Mouse (Mus musculus): ENCODE results near the gene Slc16a6. TPM values are rescaled to one million over a fixed set of nuclear protein-coding genes. Genes with fewer than 3 reads are reported as not detected.

Slc16a6 gene
- polyA plus RNA-seq, 1 experiment from 2014 or later: 11.8 TPM

GRCm38 (mm10) chr11:109491844-109492243 is 18.4 kb upstream of the Slc16a6 start:
- no peak overlapping the region for H3K4me3 ChIP-seq (ENCODE audit: low read length)
- no peak overlapping the region for H3K27ac ChIP-seq (ENCODE audit: low read depth, low read length)
- H3K9ac ChIP-seq (ENCODE audit: low read depth, low read length): no peak overlapping the region
- H3K36me3 ChIP-seq (ENCODE audit: control insufficient read depth, insufficient read depth, low read length): no peaks in the 10 kb centered on the region
- peaks cover 17% of the 10 kb centered on the region for H3K4me1 ChIP-seq (ENCODE audit: control insufficient read depth, insufficient read depth, low read length)
- no peak for ATAC-seq (ENCODE audit: low FRiP score, low TSS enrichment)
- 84% methylated on average over 4 of the region's 4 CpGs for WGBS
- no peaks in the 10 kb centered on the region for H3K9me3 ChIP-seq (ENCODE audit: control insufficient read depth, low read length)
- no peaks in the 10 kb centered on the region for H3K27me3 ChIP-seq (ENCODE audit: control insufficient read depth, insufficient read depth, low read length)
- H3K4me2 ChIP-seq (replicated peaks; ENCODE audit: low read depth, low read length): no peak overlapping the region

- Histone ChIP-seq H3K4me1 (ENCODE audit: control insufficient read depth, insufficient read depth, low read length) (peaks cover 3% of the 10 kb centered on the region), H3K4me2 (replicated peaks; ENCODE audit: low read depth, low read length) (no peak overlapping the region), H3K9ac (ENCODE audit: low read depth, low read length) (no peak overlapping the region), H3K36me3 (ENCODE audit: control insufficient read depth, insufficient read depth, low read length) (no peaks in the 10 kb centered on the region), H3K9me3 (ENCODE audit: control insufficient read depth, low read length) (no peaks in the 10 kb centered on the region), H3K4me3 (ENCODE audit: low read length) (no peak overlapping the region), H3K27me3 (ENCODE audit: control insufficient read depth, insufficient read depth, low read length) (no peaks in the 10 kb centered on the region), H3K27ac (ENCODE audit: low read depth, low read length) (no peak overlapping the region)
- ATAC-seq (ENCODE audit: low FRiP score, low TSS enrichment): no peak
- 55% methylated on average over 2 of the region's 2 CpGs for WGBS
These were observed 16.4 kb upstream of the Slc16a6 start for GRCm38 (mm10) chr11:109489763-109490162.

- no peaks in the 10 kb centered on the region for H3K4me1 ChIP-seq (ENCODE audit: control insufficient read depth, insufficient read depth, low read length)
- no peak overlapping the region for H3K9ac ChIP-seq (ENCODE audit: low read depth, low read length)
- no peak overlapping the region for H3K4me2 ChIP-seq (replicated peaks; ENCODE audit: low read depth, low read length)
- no peak overlapping the region for H3K27ac ChIP-seq (ENCODE audit: low read depth, low read length)
- H3K27me3 ChIP-seq (ENCODE audit: control insufficient read depth, insufficient read depth, low read length): no peaks in the 10 kb centered on the region
- no peaks in the 10 kb centered on the region for H3K9me3 ChIP-seq (ENCODE audit: control insufficient read depth, low read length)
- no peak for ATAC-seq (ENCODE audit: low FRiP score, low TSS enrichment)
- no peak overlapping the region for H3K4me3 ChIP-seq (ENCODE audit: low read length)
- WGBS: 66% methylated on average over 10 of the region's 10 CpGs
- no peaks in the 10 kb centered on the region for H3K36me3 ChIP-seq (ENCODE audit: control insufficient read depth, insufficient read depth, low read length)
These were observed 14.7 kb upstream of the Slc16a6 start for GRCm38 (mm10) chr11:109487991-109488684.

- 64% methylated on average over 1 of the region's 1 CpGs for WGBS
- no peak overlapping the region for H3K27ac ChIP-seq (ENCODE audit: low read depth, low read length)
- H3K36me3 ChIP-seq (ENCODE audit: control insufficient read depth, insufficient read depth, low read length): no peaks in the 10 kb centered on the region
- no peak for ATAC-seq (ENCODE audit: low FRiP score, low TSS enrichment)
- H3K9me3 ChIP-seq (ENCODE audit: control insufficient read depth, low read length): no peaks in the 10 kb centered on the region
- H3K4me2 ChIP-seq (replicated peaks; ENCODE audit: low read depth, low read length): no peak overlapping the region
- H3K9ac ChIP-seq (ENCODE audit: low read depth, low read length): no peak overlapping the region
- no peak overlapping the region for H3K4me3 ChIP-seq (ENCODE audit: low read length)
- H3K27me3 ChIP-seq (ENCODE audit: control insufficient read depth, insufficient read depth, low read length): no peaks in the 10 kb centered on the region
- no peaks in the 10 kb centered on the region for H3K4me1 ChIP-seq (ENCODE audit: control insufficient read depth, insufficient read depth, low read length)
These were observed 13.7 kb upstream of the Slc16a6 start for GRCm38 (mm10) chr11:109487111-109487510.

- Histone ChIP-seq H3K9ac (ENCODE audit: low read depth, low read length) (no peak overlapping the region), H3K4me3 (ENCODE audit: low read length) (no peak overlapping the region), H3K36me3 (ENCODE audit: control insufficient read depth, insufficient read depth, low read length) (no peaks in the 10 kb centered on the region), H3K4me2 (replicated peaks; ENCODE audit: low read depth, low read length) (no peak overlapping the region), H3K4me1 (ENCODE audit: control insufficient read depth, insufficient read depth, low read length) (no peaks in the 10 kb centered on the region), H3K27ac (ENCODE audit: low read depth, low read length) (no peak overlapping the region), H3K9me3 (ENCODE audit: control insufficient read depth, low read length) (no peaks in the 10 kb centered on the region), H3K27me3 (ENCODE audit: control insufficient read depth, insufficient read depth, low read length) (no peaks in the 10 kb centered on the region)
- WGBS: 58% methylated on average over 15 of the region's 15 CpGs
- no peak for ATAC-seq (ENCODE audit: low FRiP score, low TSS enrichment)
These were observed 12.1 kb upstream of the Slc16a6 start for GRCm38 (mm10) chr11:109485398-109486045.

- Histone ChIP-seq H3K36me3 (ENCODE audit: control insufficient read depth, insufficient read depth, low read length) (no peaks in the 10 kb centered on the region), H3K4me3 (ENCODE audit: low read length) (no peak overlapping the region), H3K9ac (ENCODE audit: low read depth, low read length) (no peak overlapping the region), H3K27ac (ENCODE audit: low read depth, low read length) (no peak overlapping the region), H3K9me3 (ENCODE audit: control insufficient read depth, low read length) (no peaks in the 10 kb centered on the region), H3K27me3 (ENCODE audit: control insufficient read depth, insufficient read depth, low read length) (no peaks in the 10 kb centered on the region; the same call in 1 of the 2 replicates), H3K4me1 (ENCODE audit: control insufficient read depth, insufficient read depth, low read length) (peaks cover 2% of the 10 kb centered on the region; the same call in 1 of the 2 replicates), H3K4me2 (replicated peaks; ENCODE audit: low read depth, low read length) (no peak overlapping the region)
- WGBS: 79% methylated on average over 8 of the region's 8 CpGs
- no peak for ATAC-seq (ENCODE audit: low FRiP score, low TSS enrichment)
These were observed 7.0 kb upstream of the Slc16a6 start for GRCm38 (mm10) chr11:109480440-109480839.

- H3K36me3 ChIP-seq (ENCODE audit: control insufficient read depth, insufficient read depth, low read length): no peaks in the 10 kb centered on the region
- H3K27me3 ChIP-seq (ENCODE audit: control insufficient read depth, insufficient read depth, low read length): no peaks in the 10 kb centered on the region; the same call in 1 of the 2 replicates
- H3K4me2 ChIP-seq (replicated peaks; ENCODE audit: low read depth, low read length): no peak overlapping the region
- no peak overlapping the region for H3K9ac ChIP-seq (ENCODE audit: low read depth, low read length)
- ATAC-seq (ENCODE audit: low FRiP score, low TSS enrichment): no peak
- H3K9me3 ChIP-seq (ENCODE audit: control insufficient read depth, low read length): no peaks in the 10 kb centered on the region
- H3K27ac ChIP-seq (ENCODE audit: low read depth, low read length): no peak overlapping the region
- WGBS: 74% methylated on average over 16 of the region's 16 CpGs
- H3K4me1 ChIP-seq (ENCODE audit: control insufficient read depth, insufficient read depth, low read length): peaks cover 2% of the 10 kb centered on the region; the same call in 1 of the 2 replicates
- H3K4me3 ChIP-seq (ENCODE audit: low read length): no peak overlapping the region
These were observed 6.3 kb upstream of the Slc16a6 start for GRCm38 (mm10) chr11:109479575-109480285.

GRCm38 (mm10) chr11:109477606-109478380 is 4.4 kb upstream of the Slc16a6 start:
- no peak overlapping the region for H3K4me2 ChIP-seq (replicated peaks; ENCODE audit: low read depth, low read length)
- H3K27ac ChIP-seq (ENCODE audit: low read depth, low read length): no peak overlapping the region
- H3K4me1 ChIP-seq (ENCODE audit: control insufficient read depth, insufficient read depth, low read length): peaks cover 2% of the 10 kb centered on the region; the same call in 1 of the 2 replicates
- no peaks in the 10 kb centered on the region for H3K9me3 ChIP-seq (ENCODE audit: control insufficient read depth, low read length)
- 34% methylated on average over 16 of the region's 16 CpGs for WGBS
- no peak overlapping the region for H3K4me3 ChIP-seq (ENCODE audit: low read length)
- ATAC-seq (ENCODE audit: low FRiP score, low TSS enrichment): no peak
- H3K36me3 ChIP-seq (ENCODE audit: control insufficient read depth, insufficient read depth, low read length): no peaks in the 10 kb centered on the region
- H3K27me3 ChIP-seq (ENCODE audit: control insufficient read depth, insufficient read depth, low read length): no peaks in the 10 kb centered on the region; the same call in 1 of the 2 replicates
- H3K9ac ChIP-seq (ENCODE audit: low read depth, low read length): no peak overlapping the region
